Mouse (Mus musculus): Measurements from ENCODE around the gene Cdt1.

The Cdt1 gene

GRCm38 (mm10) chr8:122574264-122574663 lies 6.4 kb downstream of the Cdt1 start:
- DNase-seq (ENCODE audit: low spot score in 2 of 2), result no peak

GRCm38 (mm10) chr8:122574667-122575251 lies 6.9 kb downstream of the Cdt1 start:
- DNase-seq (ENCODE audit: low spot score in 2 of 2), result no peak

DNA sequence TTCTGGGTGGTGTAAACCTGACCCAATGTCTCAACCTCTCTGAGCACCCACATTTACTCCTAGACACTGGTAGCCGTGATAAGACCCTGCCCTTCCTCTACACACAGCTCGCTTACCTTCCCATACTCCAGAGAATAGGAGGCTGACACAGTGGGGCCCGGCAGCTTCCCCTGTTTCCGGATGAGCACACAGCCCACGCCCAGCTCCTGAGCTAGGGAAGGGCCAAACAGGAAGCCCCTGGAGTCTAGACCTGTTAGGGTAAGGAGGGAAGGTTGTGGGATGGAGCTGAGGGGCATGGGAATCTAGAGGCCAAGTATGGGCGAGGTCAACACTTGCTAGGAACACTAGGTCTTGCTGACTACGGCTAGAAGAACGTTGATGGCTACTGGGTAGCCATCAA lies 7.5 kb downstream of the Cdt1 start:
- no peak for DNase-seq (ENCODE audit: low spot score in 2 of 2)

DNA sequence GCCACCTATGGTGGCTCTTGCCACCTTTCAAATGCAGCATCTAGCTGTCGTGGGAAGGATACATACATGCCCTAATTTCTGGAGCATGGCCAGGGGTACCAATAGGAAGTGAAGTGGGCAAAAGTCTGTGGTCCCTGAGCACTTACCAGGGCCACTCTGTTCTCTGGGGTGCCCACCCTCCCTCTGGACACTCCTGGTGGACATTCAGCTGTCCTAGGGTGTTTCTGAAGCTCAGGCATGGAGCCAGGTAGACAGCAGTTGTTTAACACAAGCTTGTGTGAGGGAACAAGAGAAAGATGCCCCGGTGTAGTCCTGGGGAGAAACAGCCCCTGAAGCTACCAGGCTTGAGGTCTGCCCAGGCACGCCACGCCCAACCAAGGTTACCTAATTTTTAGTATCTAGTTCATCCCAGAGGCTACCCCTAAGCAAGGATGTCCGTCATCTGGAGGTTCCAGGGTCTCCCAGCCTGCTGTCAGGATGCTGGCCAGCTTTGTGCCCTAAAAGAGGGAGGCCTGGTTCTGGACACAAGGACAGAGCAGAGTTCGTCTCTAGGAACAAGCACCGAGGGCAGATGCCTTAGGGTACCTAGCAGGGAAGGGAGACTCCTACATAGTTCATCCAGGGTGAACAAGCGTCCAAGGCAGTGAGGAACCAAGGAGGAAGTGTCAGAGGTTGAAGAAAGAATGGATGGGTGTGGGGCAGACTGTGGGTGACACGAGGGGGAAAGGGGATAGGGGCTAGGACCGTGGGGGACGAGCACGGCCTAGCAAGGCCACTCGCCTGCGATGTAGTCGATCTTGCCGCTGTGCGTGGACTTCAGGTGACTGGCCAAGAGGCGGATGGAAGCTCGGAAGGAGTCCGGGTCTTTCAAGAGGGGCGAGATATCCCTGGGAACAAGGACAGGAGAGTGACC lies 8.2 kb downstream of the Cdt1 start:
- DNase-seq (ENCODE audit: low spot score in 2 of 2), result no peak

DNA sequence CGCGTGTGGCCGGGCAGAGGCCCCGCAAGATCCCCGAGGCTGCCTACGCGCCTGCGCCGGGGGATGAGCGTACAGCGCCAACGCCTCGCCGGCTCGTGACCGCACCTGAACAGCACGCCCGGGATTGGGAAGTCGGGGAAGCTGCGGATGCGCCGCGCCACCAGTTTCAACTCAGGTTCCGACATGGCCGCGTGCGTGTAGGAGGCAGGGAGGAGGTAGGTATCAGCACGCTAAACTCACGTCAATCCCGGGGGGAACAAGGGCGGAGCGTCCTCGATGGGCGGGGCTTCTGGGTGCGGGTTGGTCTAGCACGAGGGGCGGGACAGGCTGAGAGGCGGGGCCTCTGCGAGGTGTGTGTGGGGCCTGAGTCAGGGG lies 8.8 kb downstream of the Cdt1 start, which contains the start of gene Aprt:
TSS of gene Aprt (minus strand) at position 262 of the 375 bp plus-strand sequence.
- peak; percentile 67 to 85 for DNase-seq (ENCODE audit: low spot score in 2 of 2)

GRCm38 (mm10) chr8:122577116-122577515 lies 9.3 kb downstream of the Cdt1 start:
- DNase-seq (ENCODE audit: low spot score in 2 of 2), result no peak

GRCm38 (mm10) chr8:122579196-122579595 lies 11.4 kb downstream of the Cdt1 start:
- DNase-seq (ENCODE audit: low spot score in 2 of 2), result no peak

GRCm38 (mm10) chr8:122580926-122581325 lies 13.1 kb downstream of the Cdt1 start:
- no peak for DNase-seq (ENCODE audit: low spot score in 2 of 2)

DNA sequence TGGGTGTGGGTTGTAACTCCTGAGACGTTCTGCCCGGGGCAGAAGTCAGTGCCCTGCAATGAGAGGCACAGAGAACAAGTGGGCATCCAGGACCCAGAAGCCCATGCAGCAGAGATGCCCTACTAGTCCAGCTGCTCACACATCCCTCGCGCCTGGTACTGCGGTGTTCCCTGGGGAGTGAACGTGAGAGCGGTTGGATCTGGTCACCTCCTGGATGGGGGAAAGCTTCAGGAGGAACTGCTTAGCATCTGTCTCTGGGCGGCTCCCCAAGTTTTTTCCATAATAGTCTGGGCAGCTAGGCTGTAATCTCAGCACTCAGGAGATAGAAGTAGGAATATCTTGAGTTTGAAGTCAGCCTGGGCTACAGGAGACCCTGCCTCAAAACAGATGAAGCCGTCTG lies 17.2 kb downstream of the Cdt1 start:
- no peak for DNase-seq (ENCODE audit: low spot score in 2 of 2)

- no peak for DNase-seq (ENCODE audit: low spot score in 2 of 2)
Measured at GRCm38 (mm10) chr8:122585411-122585891, 17.6 kb downstream of the Cdt1 start.

- DNase-seq (ENCODE audit: low spot score in 2 of 2), result no peak
Measured at GRCm38 (mm10) chr8:122586171-122586570, 18.4 kb downstream of the Cdt1 start.

DNA sequence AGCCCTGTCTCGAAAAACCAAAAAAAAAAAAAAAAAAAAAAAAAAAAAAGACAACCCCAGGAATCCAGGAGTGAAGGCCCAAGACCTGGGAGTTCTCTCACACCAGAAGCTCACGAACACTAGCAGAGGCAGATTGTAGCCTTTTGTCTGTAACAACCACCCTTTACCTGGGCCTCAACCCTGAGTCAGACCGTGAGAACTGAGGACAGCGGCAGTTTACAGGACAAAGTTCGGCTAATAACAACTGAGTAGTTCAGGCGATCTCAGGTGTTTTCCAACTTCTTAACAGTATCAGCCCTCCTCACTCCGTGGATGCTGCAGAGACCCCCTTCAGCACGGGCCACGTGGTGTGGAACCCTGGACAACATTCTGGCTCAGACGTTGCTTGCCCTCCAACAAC lies 18.9 kb downstream of the Cdt1 start:
- no peak for DNase-seq (ENCODE audit: low spot score in 2 of 2)

DNA sequence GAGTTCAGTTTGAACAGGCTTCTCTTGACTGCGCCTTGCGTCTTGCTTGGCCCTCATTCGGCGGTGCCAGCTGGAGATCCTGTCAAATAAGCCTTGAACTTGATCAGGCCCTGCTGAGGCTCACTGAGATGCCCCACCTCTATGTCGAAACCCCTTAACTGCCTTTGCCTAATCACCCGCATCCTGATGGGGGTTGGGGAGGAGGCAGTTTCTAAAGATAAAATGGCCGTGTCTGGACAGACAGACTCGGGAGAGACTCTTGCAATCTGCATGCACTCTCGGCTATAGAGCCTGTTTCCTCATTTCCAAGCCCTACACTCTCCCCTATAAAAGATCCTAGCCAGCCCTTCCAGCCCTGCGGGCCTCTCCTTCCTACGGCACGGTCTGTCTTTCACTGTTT lies 25.4 kb downstream of the Cdt1 start:
- no peak for DNase-seq (ENCODE audit: low spot score in 2 of 2)

DNA sequence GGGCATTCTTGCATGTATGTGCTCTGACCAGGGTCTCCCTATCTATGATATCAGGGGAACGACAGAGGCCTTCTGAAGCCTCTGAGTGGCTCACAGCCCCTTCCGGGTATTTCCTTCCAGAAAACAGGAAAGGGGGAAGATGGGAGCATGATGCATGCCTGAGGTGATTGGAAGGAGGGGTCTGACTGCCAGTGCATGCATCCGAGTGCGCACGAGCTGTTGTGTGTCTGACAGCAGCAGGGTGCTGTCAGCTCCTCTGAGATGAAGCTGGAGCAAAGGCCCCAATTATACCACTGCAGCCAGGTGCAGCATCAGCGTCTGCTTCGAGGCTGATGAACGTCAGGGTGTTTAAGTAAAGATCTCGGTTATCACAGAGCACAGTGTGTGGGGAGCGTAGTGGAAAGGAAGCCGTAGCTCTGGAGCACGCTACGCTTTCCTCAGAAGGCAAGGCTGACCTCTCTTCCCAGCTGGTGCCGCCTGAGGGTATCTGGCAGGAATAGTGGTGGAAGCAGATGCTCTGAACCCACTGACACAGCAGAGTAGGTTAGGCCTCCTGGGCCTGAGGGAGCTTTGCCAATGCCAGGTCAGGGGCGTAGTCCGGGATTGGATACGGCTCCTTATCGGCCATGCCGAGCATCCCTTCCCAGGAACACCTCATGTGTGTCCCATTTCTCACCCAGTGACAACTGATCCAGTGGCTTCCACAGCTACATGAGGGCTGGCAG lies 26.1 kb downstream of the Cdt1 start:
- DNase-seq (ENCODE audit: low spot score in 2 of 2), result peak in 1 of 2 experiments; percentile 26

- DNase-seq (ENCODE audit: low spot score in 2 of 2), result no peak
Measured at GRCm38 (mm10) chr8:122596031-122596430, 28.2 kb downstream of the Cdt1 start.

DNA sequence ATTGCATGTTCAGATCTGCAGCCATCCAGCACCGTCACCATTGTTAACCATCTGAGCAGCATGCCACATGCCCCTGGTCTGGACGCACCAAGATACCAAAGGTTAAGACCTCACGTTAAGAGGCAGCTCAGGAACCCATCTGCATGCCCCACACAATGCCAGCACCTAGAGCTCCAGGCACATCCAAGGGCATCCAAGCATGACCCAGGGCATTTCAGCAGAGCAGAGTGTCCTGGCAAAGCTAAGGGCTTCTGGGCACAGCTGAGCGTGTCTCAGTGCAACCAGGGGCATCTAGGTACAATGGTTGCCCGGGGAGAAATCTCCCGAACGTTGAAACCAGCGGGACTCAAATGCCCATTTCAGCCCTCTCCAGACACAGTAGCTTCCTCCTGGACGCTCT lies 32.9 kb downstream of the Cdt1 start:
- no peak for DNase-seq (ENCODE audit: low spot score in 2 of 2)

GRCm38 (mm10) chr8:122604640-122605039 lies 36.8 kb downstream of the Cdt1 start:
- no peak for DNase-seq (ENCODE audit: low spot score in 2 of 2)

- no peak for DNase-seq (ENCODE audit: low spot score in 2 of 2)
Measured at GRCm38 (mm10) chr8:122605367-122605766, 37.6 kb downstream of the Cdt1 start.

- no peak for DNase-seq (ENCODE audit: low spot score in 2 of 2)
Measured at GRCm38 (mm10) chr8:122606810-122607209, 39.0 kb downstream of the Cdt1 start.

DNA sequence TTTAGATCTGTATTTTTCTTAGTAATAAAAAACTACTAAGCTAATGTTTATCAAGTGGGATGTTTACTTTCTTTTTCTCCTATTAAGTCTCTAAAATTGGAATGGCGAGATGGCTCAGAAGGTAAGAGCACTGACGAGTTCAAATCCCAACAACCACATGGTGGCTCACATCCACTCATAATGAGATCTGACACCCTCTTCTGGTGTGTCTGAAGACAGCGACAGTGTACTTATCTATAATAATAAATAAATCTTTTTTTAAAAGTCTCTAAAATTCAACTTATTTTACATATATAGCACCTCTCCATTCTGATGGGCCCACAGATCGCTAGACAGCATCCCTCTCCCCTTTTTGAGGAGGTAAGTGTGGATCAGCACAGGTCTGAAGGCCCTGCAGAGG lies 42.4 kb downstream of the Cdt1 start:
- DNase-seq (ENCODE audit: low spot score in 2 of 2), result no peak

- DNase-seq (ENCODE audit: low spot score in 2 of 2), result no peak
Measured at GRCm38 (mm10) chr8:122610612-122611277, 42.9 kb downstream of the Cdt1 start.

Measured in cerebellum, postnatal 4 days (tissue).